Mouse (Mus musculus): ENCODE results near the gene Chl1. TPM values are rescaled to one million over a fixed set of nuclear protein-coding genes. Genes with fewer than 3 reads are reported as not detected.

Chl1 gene
- polyA plus RNA-seq, 1 experiment from 2014 or later, result 0.42 TPM

- 69% methylated on average over 3 of the region's 3 CpGs for WGBS
- no peak overlapping the region for H3K9ac ChIP-seq (ENCODE audit: low read length)
- H3K36me3 ChIP-seq (ENCODE audit: control insufficient read depth, insufficient read depth, low read length), result no peaks in the 10 kb centered on the region
- no peaks in the 10 kb centered on the region for H3K4me1 ChIP-seq (ENCODE audit: control insufficient read depth in 2 of 2, insufficient read depth in 2 of 2, low read length in 2 of 2)
- ATAC-seq (ENCODE audit: insufficient number of reproducible peaks, insufficient read depth, low FRiP score, low read depth), result no peak
- H3K27me3 ChIP-seq (ENCODE audit: control insufficient read depth, insufficient read depth, low read length), result no peaks in the 10 kb centered on the region
- no peak overlapping the region for H3K27ac ChIP-seq (replicated peaks in 1 of 2; ENCODE audit: control insufficient read depth in 1 of 2, insufficient read depth in 1 of 2, low read depth in 2 of 2, low read length in 2 of 2)
- H3K4me3 ChIP-seq (ENCODE audit: control insufficient read depth in 1 of 2, insufficient read depth in 1 of 2, low read depth in 1 of 2, low read length in 2 of 2), result no peak overlapping the region
- H3K4me2 ChIP-seq (ENCODE audit: low read length), result no peak overlapping the region
- H3K9me3 ChIP-seq (ENCODE audit: control insufficient read depth, low read length), result no peaks in the 10 kb centered on the region
Observed at GRCm38 (mm10) chr6:103546314-103546713, 35.9 kb downstream of the Chl1 start.

GRCm38 (mm10) chr6:103549929-103550328, 39.5 kb downstream of the Chl1 start:
- Histone ChIP-seq H3K9me3 (ENCODE audit: control insufficient read depth, low read length) (no peaks in the 10 kb centered on the region), H3K4me3 (ENCODE audit: control insufficient read depth in 1 of 2, insufficient read depth in 1 of 2, low read depth in 1 of 2, low read length in 2 of 2) (no peak overlapping the region), H3K4me2 (ENCODE audit: low read length) (no peak overlapping the region), H3K27me3 (ENCODE audit: control insufficient read depth, insufficient read depth, low read length) (no peaks in the 10 kb centered on the region), H3K36me3 (ENCODE audit: control insufficient read depth, insufficient read depth, low read length) (no peaks in the 10 kb centered on the region), H3K27ac (replicated peaks in 1 of 2; ENCODE audit: control insufficient read depth in 1 of 2, insufficient read depth in 1 of 2, low read depth in 2 of 2, low read length in 2 of 2) (no peak overlapping the region), H3K9ac (ENCODE audit: low read length) (no peak overlapping the region), H3K4me1 (ENCODE audit: control insufficient read depth in 2 of 2, insufficient read depth in 2 of 2, low read length in 2 of 2) (no peaks in the 10 kb centered on the region)
- 75% methylated on average over 4 of the region's 4 CpGs for WGBS
- ATAC-seq (ENCODE audit: insufficient number of reproducible peaks, insufficient read depth, low FRiP score, low read depth), result no peak

DNA sequence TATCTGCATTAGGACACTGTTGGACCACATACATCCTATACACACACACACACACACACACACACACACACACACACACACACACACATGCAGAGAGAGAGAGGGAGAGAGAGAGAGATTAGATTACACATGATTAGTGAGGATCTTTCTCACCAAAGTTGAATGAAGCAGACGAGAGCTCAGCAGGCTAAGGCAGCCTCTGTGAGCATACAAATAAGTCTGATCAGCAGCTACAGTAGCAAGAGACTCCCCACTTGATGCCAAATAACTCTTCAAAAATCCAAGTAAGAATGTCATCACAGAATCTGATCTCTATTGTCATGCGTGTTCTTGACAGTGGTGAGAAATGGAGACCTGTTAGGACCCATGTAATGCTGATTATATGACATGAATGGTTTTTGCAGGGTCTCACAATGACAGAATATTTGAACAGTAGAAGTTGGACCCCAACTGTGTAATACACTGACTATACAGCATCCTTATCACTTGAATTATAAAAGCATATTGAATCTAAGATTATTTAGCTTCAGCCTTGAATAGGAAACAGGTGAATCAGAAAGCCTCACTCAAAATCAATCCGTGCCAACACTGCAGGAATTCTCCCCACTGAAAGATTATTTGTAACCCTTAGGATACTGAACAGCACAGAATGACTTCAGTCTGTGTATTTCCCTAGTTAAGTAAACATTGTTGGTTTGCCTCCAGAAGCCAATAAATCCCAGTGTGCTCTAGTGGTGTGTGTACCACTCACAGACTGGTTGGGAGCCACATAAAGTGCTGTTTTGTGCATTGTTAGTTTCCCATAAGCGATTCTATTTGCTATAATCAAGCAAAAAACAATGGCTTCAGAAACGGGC, 47.9 kb downstream of the Chl1 start:
- Histone ChIP-seq H3K4me3 (ENCODE audit: control insufficient read depth in 1 of 2, insufficient read depth in 1 of 2, low read depth in 1 of 2, low read length in 2 of 2) (no peak overlapping the region), H3K9me3 (ENCODE audit: control insufficient read depth, low read length) (no peaks in the 10 kb centered on the region), H3K27me3 (ENCODE audit: control insufficient read depth, insufficient read depth, low read length) (no peaks in the 10 kb centered on the region), H3K27ac (replicated peaks in 1 of 2; ENCODE audit: control insufficient read depth in 1 of 2, insufficient read depth in 1 of 2, low read depth in 2 of 2, low read length in 2 of 2) (no peak overlapping the region), H3K4me2 (ENCODE audit: low read length) (peak overlapping the region; percentile 17; the same call in 1 of the 2 replicates), H3K36me3 (ENCODE audit: control insufficient read depth, insufficient read depth, low read length) (no peaks in the 10 kb centered on the region), H3K9ac (ENCODE audit: low read length) (no peak overlapping the region), H3K4me1 (ENCODE audit: control insufficient read depth in 2 of 2, insufficient read depth in 2 of 2, low read length in 2 of 2) (peaks cover 0 to 6% of the 10 kb centered on the region in 2 experiments; a peak in 2 of 4 replicates)
- WGBS, result 61% methylated on average over 5 of the region's 5 CpGs
- ATAC-seq (ENCODE audit: insufficient number of reproducible peaks, insufficient read depth, low FRiP score, low read depth), result no peak

GRCm38 (mm10) chr6:103558894-103559225, 48.5 kb downstream of the Chl1 start:
- H3K4me1 ChIP-seq (ENCODE audit: control insufficient read depth in 2 of 2, insufficient read depth in 2 of 2, low read length in 2 of 2), result peaks cover 0 to 6% of the 10 kb centered on the region in 2 experiments; a peak in 2 of 4 replicates
- no peak for ATAC-seq (ENCODE audit: insufficient number of reproducible peaks, insufficient read depth, low FRiP score, low read depth)
- no peaks in the 10 kb centered on the region for H3K9me3 ChIP-seq (ENCODE audit: control insufficient read depth, low read length)
- 22% methylated on average over 3 of the region's 3 CpGs for WGBS
- H3K9ac ChIP-seq (ENCODE audit: low read length), result no peak overlapping the region
- no peaks in the 10 kb centered on the region for H3K36me3 ChIP-seq (ENCODE audit: control insufficient read depth, insufficient read depth, low read length)
- peak overlapping the region; percentile 17; the same call in 1 of the 2 replicates for H3K4me2 ChIP-seq (ENCODE audit: low read length)
- no peak overlapping the region for H3K27ac ChIP-seq (replicated peaks in 1 of 2; ENCODE audit: control insufficient read depth in 1 of 2, insufficient read depth in 1 of 2, low read depth in 2 of 2, low read length in 2 of 2)
- H3K27me3 ChIP-seq (ENCODE audit: control insufficient read depth, insufficient read depth, low read length), result no peaks in the 10 kb centered on the region
- H3K4me3 ChIP-seq (ENCODE audit: control insufficient read depth in 1 of 2, insufficient read depth in 1 of 2, low read depth in 1 of 2, low read length in 2 of 2), result no peak overlapping the region

DNA sequence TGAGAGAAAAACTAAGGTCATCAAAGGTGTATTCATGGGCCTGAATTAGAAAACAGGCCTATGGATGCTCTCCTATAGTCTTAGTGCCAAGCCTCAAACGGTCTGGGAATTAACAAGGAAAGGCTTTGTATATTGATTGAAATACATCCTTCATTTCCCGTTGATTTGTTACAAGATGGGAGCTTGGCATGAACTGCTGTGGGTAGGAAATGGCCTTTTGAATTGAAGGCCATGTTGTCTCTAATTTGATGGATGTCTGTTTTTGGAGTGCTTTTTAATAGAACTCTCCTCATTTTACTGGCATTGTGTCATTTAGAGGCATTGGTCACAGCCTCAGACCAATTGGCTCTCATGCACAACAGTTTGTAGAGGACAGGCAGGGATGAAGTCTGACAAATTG, 49.0 kb downstream of the Chl1 start:
- WGBS, result 76% methylated on average over 2 of the region's 2 CpGs
- no peaks in the 10 kb centered on the region for H3K27me3 ChIP-seq (ENCODE audit: control insufficient read depth, insufficient read depth, low read length)
- no peak overlapping the region for H3K9ac ChIP-seq (ENCODE audit: low read length)
- no peak for ATAC-seq (ENCODE audit: insufficient number of reproducible peaks, insufficient read depth, low FRiP score, low read depth)
- H3K4me1 ChIP-seq (ENCODE audit: control insufficient read depth in 2 of 2, insufficient read depth in 2 of 2, low read length in 2 of 2), result peaks cover 0 to 6% of the 10 kb centered on the region in 2 experiments; a peak in 2 of 4 replicates
- no peaks in the 10 kb centered on the region for H3K9me3 ChIP-seq (ENCODE audit: control insufficient read depth, low read length)
- H3K36me3 ChIP-seq (ENCODE audit: control insufficient read depth, insufficient read depth, low read length), result no peaks in the 10 kb centered on the region
- H3K27ac ChIP-seq (replicated peaks in 1 of 2; ENCODE audit: control insufficient read depth in 1 of 2, insufficient read depth in 1 of 2, low read depth in 2 of 2, low read length in 2 of 2), result no peak overlapping the region
- no peak overlapping the region for H3K4me3 ChIP-seq (ENCODE audit: control insufficient read depth in 1 of 2, insufficient read depth in 1 of 2, low read depth in 1 of 2, low read length in 2 of 2)
- no peak overlapping the region for H3K4me2 ChIP-seq (ENCODE audit: low read length)

DNA sequence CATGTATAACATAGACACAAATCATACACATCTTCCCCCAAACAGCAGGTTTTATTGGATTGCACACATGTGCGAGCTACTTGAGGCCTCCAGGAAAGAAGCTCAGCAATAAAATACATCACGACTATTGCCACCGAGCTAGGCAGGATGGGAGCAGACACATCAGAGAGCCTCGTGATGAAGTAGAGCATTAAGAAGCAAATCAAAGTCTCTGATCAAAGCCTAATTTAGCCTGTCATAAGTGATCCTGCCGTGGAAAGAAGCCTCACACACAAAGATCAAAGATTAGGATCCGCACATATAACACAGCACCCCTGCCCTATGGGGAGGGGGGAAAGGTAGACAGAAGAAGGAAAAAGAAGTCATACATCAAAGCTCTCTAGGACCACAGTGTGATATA, 54.4 kb downstream of the Chl1 start:
- Histone ChIP-seq H3K4me3 (ENCODE audit: control insufficient read depth in 1 of 2, insufficient read depth in 1 of 2, low read depth in 1 of 2, low read length in 2 of 2) (no peak overlapping the region), H3K36me3 (ENCODE audit: control insufficient read depth, insufficient read depth, low read length) (no peaks in the 10 kb centered on the region)

GRCm38 (mm10) chr6:103567247-103567646, 56.9 kb downstream of the Chl1 start:
- Histone ChIP-seq H3K4me1 (ENCODE audit: control insufficient read depth in 2 of 2, insufficient read depth in 2 of 2, low read length in 2 of 2) (no peaks in the 10 kb centered on the region), H3K36me3 (ENCODE audit: control insufficient read depth, insufficient read depth, low read length) (no peaks in the 10 kb centered on the region), H3K4me3 (ENCODE audit: control insufficient read depth in 1 of 2, insufficient read depth in 1 of 2, low read depth in 1 of 2, low read length in 2 of 2) (no peak overlapping the region), H3K4me2 (ENCODE audit: low read length) (no peak overlapping the region), H3K9me3 (ENCODE audit: control insufficient read depth, low read length) (no peaks in the 10 kb centered on the region), H3K27me3 (ENCODE audit: control insufficient read depth, insufficient read depth, low read length) (no peaks in the 10 kb centered on the region), H3K9ac (ENCODE audit: low read length) (no peak overlapping the region), H3K27ac (replicated peaks in 1 of 2; ENCODE audit: control insufficient read depth in 1 of 2, insufficient read depth in 1 of 2, low read depth in 2 of 2, low read length in 2 of 2) (no peak overlapping the region)
- 53% methylated on average over 2 of the region's 2 CpGs for WGBS
- ATAC-seq (ENCODE audit: insufficient number of reproducible peaks, insufficient read depth, low FRiP score, low read depth), result no peak

More for the DNA sequence above, 54.4 kb downstream of the Chl1 start:
- 79% methylated on average over 6 of the region's 6 CpGs for WGBS
- no peak overlapping the region for H3K27ac ChIP-seq (replicated peaks in 1 of 2; ENCODE audit: control insufficient read depth in 1 of 2, insufficient read depth in 1 of 2, low read depth in 2 of 2, low read length in 2 of 2)
- no peaks in the 10 kb centered on the region for H3K27me3 ChIP-seq (ENCODE audit: control insufficient read depth, insufficient read depth, low read length)
- H3K4me2 ChIP-seq (ENCODE audit: low read length), result no peak overlapping the region
- no peaks in the 10 kb centered on the region for H3K4me1 ChIP-seq (ENCODE audit: control insufficient read depth in 2 of 2, insufficient read depth in 2 of 2, low read length in 2 of 2)
- no peak for ATAC-seq (ENCODE audit: insufficient number of reproducible peaks, insufficient read depth, low FRiP score, low read depth)
- H3K9ac ChIP-seq (ENCODE audit: low read length), result no peak overlapping the region
- H3K9me3 ChIP-seq (ENCODE audit: control insufficient read depth, low read length), result no peaks in the 10 kb centered on the region

DNA sequence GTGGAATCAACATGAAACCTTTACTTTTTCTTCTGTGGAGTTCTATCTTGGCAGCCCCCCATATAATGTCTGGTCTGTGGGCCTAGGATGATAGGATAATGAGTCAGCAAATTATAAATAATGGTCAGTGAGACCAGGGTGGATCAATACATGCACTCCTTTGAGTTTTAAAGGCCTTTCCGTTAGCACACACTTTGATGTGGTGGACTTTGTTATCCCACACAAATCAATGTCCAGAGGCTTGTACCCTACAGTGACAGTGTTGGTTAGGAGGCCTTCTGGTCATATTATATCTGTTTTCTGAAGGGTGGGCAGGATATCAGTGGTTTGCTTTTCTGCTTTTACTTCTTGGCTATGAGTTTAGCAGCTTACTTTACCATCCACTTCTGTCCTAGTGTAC, 62.3 kb downstream of the Chl1 start:
- H3K36me3 ChIP-seq (ENCODE audit: control insufficient read depth, insufficient read depth, low read length), result no peaks in the 10 kb centered on the region
- H3K4me1 ChIP-seq (ENCODE audit: control insufficient read depth in 2 of 2, insufficient read depth in 2 of 2, low read length in 2 of 2), result no peaks in the 10 kb centered on the region
- H3K9ac ChIP-seq (ENCODE audit: low read length), result no peak overlapping the region
- no peak overlapping the region for H3K4me3 ChIP-seq (ENCODE audit: control insufficient read depth in 1 of 2, insufficient read depth in 1 of 2, low read depth in 1 of 2, low read length in 2 of 2)
- WGBS, result 88% methylated on average over 1 of the region's 1 CpGs
- ATAC-seq (ENCODE audit: insufficient number of reproducible peaks, insufficient read depth, low FRiP score, low read depth), result no peak
- no peak overlapping the region for H3K27ac ChIP-seq (replicated peaks in 1 of 2; ENCODE audit: control insufficient read depth in 1 of 2, insufficient read depth in 1 of 2, low read depth in 2 of 2, low read length in 2 of 2)
- no peaks in the 10 kb centered on the region for H3K27me3 ChIP-seq (ENCODE audit: control insufficient read depth, insufficient read depth, low read length)
- H3K4me2 ChIP-seq (ENCODE audit: low read length), result no peak overlapping the region
- H3K9me3 ChIP-seq (ENCODE audit: control insufficient read depth, low read length), result no peaks in the 10 kb centered on the region

Measured in heart, embryonic 14.5 days (tissue).